Mouse (Mus musculus): Measurements from ENCODE around the gene Ctcf. TPM values are rescaled to one million over a fixed set of nuclear protein-coding genes. Genes with fewer than 3 reads are reported as not detected.

The Ctcf gene
- polyA plus RNA-seq, 1 experiment from 2014 or later, result 105 TPM

DNA sequence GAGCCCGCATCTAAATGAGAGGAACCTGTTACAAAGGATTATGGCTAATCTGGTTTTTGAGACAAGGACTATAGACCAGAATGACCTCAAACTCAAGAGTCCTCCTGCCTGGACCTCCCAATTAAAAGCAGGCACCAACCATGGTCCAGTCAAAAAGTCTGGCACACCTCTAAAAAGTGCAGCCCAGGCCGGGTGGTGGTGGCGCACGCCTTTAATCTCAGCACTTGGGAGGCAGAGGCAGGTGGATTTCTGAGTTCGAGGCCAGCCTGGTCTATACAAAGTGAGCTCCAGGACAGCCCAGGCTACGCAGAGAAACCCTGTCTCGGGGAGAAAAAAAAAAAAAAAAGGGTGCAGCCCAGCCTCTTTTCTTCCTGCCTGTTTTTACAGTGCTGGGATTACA lies 49.0 kb downstream of the Ctcf start:
- WGBS, result 81% methylated on average over 7 of the region's 7 CpGs
- no peak for ATAC-seq (ENCODE audit: low read depth)
- H3K4me2 ChIP-seq, result no peak overlapping the region

DNA sequence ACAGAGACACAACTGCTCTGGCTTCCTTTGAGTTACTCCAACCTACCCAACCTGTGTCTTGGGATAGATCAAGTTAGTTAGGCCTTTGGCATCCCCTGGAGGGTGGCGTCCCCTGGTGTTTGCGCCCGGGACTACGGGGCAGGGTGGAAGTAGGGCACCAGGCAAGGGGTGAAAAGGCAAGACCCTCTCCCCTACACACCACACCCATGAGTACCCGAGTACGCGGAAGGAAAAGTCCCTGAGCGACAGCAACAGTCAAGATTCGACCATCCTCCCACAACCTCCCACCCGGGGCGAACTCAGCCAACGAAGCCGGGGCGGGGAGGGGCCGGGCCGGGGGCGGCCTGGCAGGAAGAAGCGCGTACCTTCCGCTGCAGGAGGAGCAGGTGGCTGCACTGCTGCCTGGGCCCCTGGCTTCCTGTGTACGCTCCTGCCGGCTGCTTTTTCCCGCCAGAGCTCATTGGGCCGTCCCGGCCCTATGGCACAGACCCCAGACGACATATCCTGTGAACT lies 49.5 kb downstream of the Ctcf start, which contains the start of gene Carmil2:
Carmil2 (plus strand) TSS at position 479 of the 513 bp plus-strand sequence.
- Histone ChIP-seq H3K4me3 (no peak within 1 kb of the TSS), H3K27ac (replicated peaks) (no peak within 1 kb of the TSS), H3K4me1 (replicated peaks) (peaks cover 7% of the 10 kb centered on the region; the same call in 1 of the 2 replicates), H3K36me3 (peaks cover 37% of the 10 kb centered on the region), H3K4me2 (0 out of 2 replicates have a peak within 1 kb of the TSS, but pooled peaks have one; percentile 7), H3K9me3 (no peaks in the 10 kb centered on the region), H3K9ac (peak within 1 kb of the TSS; percentile 8; the same call in 1 of the 2 replicates), H3K27me3 (no peaks in the 10 kb centered on the region)
- peak; percentile 48 for ATAC-seq (ENCODE audit: low read depth)
- WGBS, result 16% methylated on average over 26 of the region's 26 CpGs

More for the DNA sequence above, 49.0 kb downstream of the Ctcf start:
- no peak overlapping the region for H3K9ac ChIP-seq
- H3K27ac ChIP-seq (replicated peaks), result no peak overlapping the region
- H3K4me3 ChIP-seq, result no peak overlapping the region
- no peaks in the 10 kb centered on the region for H3K27me3 ChIP-seq
- peaks cover 7% of the 10 kb centered on the region; the same call in 1 of the 2 replicates for H3K4me1 ChIP-seq (replicated peaks)
- peaks cover 43% of the 10 kb centered on the region for H3K36me3 ChIP-seq
- H3K9me3 ChIP-seq, result no peaks in the 10 kb centered on the region

GRCm38 (mm10) chr8:105686551-105686950 lies 50.2 kb downstream of the Ctcf start:
- Histone ChIP-seq H3K9ac (no peak overlapping the region), H3K36me3 (peaks cover 30% of the 10 kb centered on the region), H3K9me3 (no peaks in the 10 kb centered on the region), H3K27ac (replicated peaks) (no peak overlapping the region), H3K27me3 (no peaks in the 10 kb centered on the region), H3K4me2 (no peak overlapping the region), H3K4me3 (no peak overlapping the region), H3K4me1 (replicated peaks) (peaks cover 7% of the 10 kb centered on the region; the same call in 1 of the 2 replicates)
- ATAC-seq (ENCODE audit: low read depth), result no peak
- 65% methylated on average over 6 of the region's 6 CpGs for WGBS

DNA sequence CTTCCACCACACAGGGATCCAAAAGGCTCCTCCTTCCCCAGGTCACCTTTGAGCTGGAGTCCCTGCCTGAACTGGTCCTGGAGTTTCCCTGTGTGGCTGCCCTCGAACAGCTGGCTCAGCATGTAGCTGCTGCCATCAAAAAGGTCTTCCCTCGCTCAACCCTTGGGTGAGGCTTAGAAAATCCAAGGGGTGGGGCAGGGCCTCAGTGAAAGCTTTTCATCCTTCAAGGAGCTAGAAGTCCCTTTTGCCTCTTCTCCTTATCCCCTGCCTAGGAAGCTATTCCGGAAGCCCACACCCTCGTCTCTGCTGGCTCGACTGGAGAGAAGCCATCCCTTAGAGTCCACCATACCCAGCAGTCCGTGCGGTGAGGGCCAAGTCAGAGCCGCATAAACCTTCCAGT lies 51.1 kb downstream of the Ctcf start:
- 71% methylated on average over 8 of the region's 8 CpGs for WGBS
- no peaks in the 10 kb centered on the region for H3K9me3 ChIP-seq

DNA sequence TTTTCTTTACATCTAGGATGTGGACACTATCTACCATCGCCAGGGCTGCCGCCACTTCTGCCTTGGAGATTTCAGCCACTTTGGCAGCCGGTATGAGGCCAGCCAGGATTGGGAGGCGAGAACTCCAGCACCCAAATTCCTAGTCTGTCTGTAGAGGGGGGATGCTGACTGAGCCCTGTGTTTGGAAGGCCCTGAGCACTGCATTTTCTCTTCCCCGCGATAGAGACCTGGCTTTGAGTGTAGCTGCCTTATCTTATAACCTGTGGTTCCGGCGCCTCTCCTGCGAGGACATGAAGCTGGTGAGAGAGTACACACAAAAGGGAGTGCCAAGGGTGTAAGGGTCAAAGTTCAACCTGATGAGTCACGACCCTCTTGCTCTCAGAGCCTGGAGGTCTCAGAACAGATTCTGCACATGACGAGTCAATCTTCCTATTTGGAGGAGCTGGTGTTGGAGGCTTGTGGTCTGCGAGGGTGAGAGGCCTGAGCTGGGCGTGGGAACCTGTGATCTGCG lies 51.9 kb downstream of the Ctcf start:
- H3K9me3 ChIP-seq, result no peaks in the 10 kb centered on the region
- WGBS, result 75% methylated on average over 14 of the region's 14 CpGs
- peaks cover 17% of the 10 kb centered on the region for H3K36me3 ChIP-seq
- no peak for ATAC-seq (ENCODE audit: low read depth)
- H3K9ac ChIP-seq, result no peak overlapping the region
- no peaks in the 10 kb centered on the region for H3K27me3 ChIP-seq
- H3K4me3 ChIP-seq, result no peak overlapping the region
- H3K27ac ChIP-seq (replicated peaks), result no peak overlapping the region
- H3K4me1 ChIP-seq (replicated peaks), result peaks cover 7% of the 10 kb centered on the region; the same call in 1 of the 2 replicates
- H3K4me2 ChIP-seq, result no peak overlapping the region

More for the DNA sequence above, 51.1 kb downstream of the Ctcf start:
- H3K27ac ChIP-seq (replicated peaks), result no peak overlapping the region
- H3K27me3 ChIP-seq, result no peaks in the 10 kb centered on the region
- H3K36me3 ChIP-seq, result peaks cover 21% of the 10 kb centered on the region
- no peak for ATAC-seq (ENCODE audit: low read depth)
- no peak overlapping the region for H3K4me2 ChIP-seq
- no peak overlapping the region for H3K4me3 ChIP-seq
- H3K9ac ChIP-seq, result no peak overlapping the region
- peaks cover 7% of the 10 kb centered on the region; the same call in 1 of the 2 replicates for H3K4me1 ChIP-seq (replicated peaks)

DNA sequence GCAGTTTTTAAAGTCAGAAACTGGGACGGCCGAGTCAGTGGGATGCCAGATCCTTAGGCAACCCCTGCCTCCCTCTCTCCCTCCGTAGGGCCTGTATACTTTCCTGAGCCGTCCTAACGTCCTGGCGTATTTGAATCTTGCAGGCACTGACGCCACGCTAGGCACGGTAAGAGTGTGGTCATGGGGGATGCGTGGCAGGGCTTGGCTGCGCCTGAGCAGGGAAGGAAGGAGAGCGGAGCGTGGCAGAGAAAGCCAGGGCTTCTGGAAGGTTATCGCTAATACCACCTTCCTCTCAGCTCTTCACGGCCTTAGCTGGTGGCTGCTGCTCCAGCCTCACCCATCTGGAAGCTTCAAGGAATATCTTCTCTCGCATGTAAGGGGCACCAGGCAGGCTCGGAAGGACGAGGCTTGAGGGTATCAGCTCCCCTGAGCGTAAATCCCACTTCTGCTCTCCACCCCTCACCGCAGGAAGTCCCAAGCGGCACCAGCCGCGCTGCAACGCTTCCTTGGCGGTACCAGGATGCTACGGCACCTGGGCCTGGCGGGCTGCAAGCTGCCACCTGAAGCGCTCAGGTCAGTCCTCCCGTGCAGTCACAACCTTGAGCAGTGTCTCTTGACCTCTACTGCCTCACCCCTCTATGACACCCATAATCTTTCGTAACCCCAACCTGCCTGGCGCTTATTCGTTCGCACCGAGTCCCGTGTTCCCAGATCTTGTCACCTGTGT lies 53.1 kb downstream of the Ctcf start:
- no peak for ATAC-seq (ENCODE audit: low read depth)
- Histone ChIP-seq H3K27me3 (no peaks in the 10 kb centered on the region), H3K36me3 (peaks cover 5% of the 10 kb centered on the region; the same call in 1 of the 2 replicates)

DNA sequence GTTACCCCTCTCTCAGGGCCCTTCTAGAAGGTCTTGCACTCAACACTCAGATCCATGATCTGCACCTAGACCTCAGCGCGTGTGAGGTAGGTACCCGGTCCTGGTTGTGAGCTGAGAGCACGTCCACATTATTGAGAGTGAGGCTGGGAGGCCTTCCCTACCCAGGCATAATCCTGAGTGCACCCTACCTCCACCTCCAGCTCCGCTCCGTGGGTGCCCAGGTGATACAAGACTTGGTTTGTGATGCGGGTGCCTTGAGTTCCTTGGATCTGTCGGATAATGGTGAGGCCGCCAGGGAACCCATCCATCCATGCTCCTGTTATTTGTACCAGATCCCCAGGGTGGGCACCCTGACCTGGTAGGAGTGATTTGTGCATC lies 53.6 kb downstream of the Ctcf start:
- Histone ChIP-seq H3K4me1 (replicated peaks) (peaks cover 20% of the 10 kb centered on the region), H3K9ac (no peak overlapping the region), H3K36me3 (0 out of 2 replicates have a peak, but pooled peaks cover 4% of the 10 kb centered on the region), H3K27ac (replicated peaks) (no peak overlapping the region), H3K27me3 (no peaks in the 10 kb centered on the region), H3K4me3 (no peak overlapping the region), H3K4me2 (no peak overlapping the region), H3K9me3 (no peaks in the 10 kb centered on the region)
- ATAC-seq (ENCODE audit: low read depth), result no peak
- 88% methylated on average over 9 of the region's 9 CpGs for WGBS

More for the DNA sequence above, 53.1 kb downstream of the Ctcf start:
- Histone ChIP-seq H3K9me3 (no peaks in the 10 kb centered on the region), H3K27ac (replicated peaks) (no peak overlapping the region), H3K4me2 (no peak overlapping the region), H3K4me1 (replicated peaks) (peaks cover 15% of the 10 kb centered on the region), H3K9ac (no peak overlapping the region), H3K4me3 (no peak overlapping the region)
- 67% methylated on average over 35 of the region's 35 CpGs for WGBS

GRCm38 (mm10) chr8:105690978-105691377 lies 54.6 kb downstream of the Ctcf start:
- Histone ChIP-seq H3K4me3 (no peak overlapping the region), H3K27ac (replicated peaks) (no peak overlapping the region), H3K4me1 (replicated peaks) (peaks cover 25% of the 10 kb centered on the region), H3K36me3 (peaks cover 12% of the 10 kb centered on the region), H3K9me3 (no peaks in the 10 kb centered on the region), H3K27me3 (no peaks in the 10 kb centered on the region), H3K9ac (no peak overlapping the region), H3K4me2 (no peak overlapping the region)
- 87% methylated on average over 14 of the region's 14 CpGs for WGBS
- ATAC-seq (ENCODE audit: low read depth), result no peak

GRCm38 (mm10) chr8:105692449-105693182 lies 56.2 kb downstream of the Ctcf start:
- 92% methylated on average over 11 of the region's 11 CpGs for WGBS
- Histone ChIP-seq H3K27ac (replicated peaks) (no peak overlapping the region), H3K36me3 (peaks cover 28% of the 10 kb centered on the region), H3K27me3 (no peaks in the 10 kb centered on the region), H3K9me3 (no peaks in the 10 kb centered on the region), H3K9ac (no peak overlapping the region), H3K4me2 (no peak overlapping the region), H3K4me1 (replicated peaks) (peaks cover 21% of the 10 kb centered on the region), H3K4me3 (no peak overlapping the region)
- no peak for ATAC-seq (ENCODE audit: low read depth)

DNA sequence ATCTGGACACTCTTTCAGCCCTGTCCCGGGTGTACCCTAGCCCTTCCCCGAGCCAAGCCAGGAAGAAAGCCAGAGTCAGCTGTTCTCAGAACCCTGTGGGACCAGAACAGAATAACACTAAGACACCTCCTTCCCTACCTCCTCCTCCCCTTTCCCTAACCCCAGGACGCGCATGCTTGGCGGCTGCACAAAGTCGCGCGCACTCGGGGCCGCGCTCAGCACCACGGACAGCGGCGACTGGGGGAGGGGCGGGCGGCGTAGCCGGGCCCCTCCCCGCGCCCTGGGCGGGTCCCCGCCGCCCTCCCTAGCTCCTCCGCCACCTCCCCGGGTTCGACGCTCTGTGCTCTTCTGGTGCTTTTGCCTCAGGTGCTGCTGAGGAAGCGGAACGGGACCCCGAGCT lies 57.3 kb downstream of the Ctcf start:
- ATAC-seq (ENCODE audit: low read depth), result peak; percentile 75
- 2% methylated on average over 21 of the region's 30 CpGs for WGBS

GRCm38 (mm10) chr8:105694051-105694799 lies 57.9 kb downstream of the Ctcf start:
- peak overlapping the region; percentile 89 for H3K9ac ChIP-seq
- peak; percentile 49 for ATAC-seq (ENCODE audit: low read depth)
- 6% methylated on average over 40 of the region's 40 CpGs for WGBS

More for the DNA sequence above, 57.3 kb downstream of the Ctcf start:
- H3K4me3 ChIP-seq, result peak overlapping the region; percentile 69
- peaks cover 38% of the 10 kb centered on the region for H3K36me3 ChIP-seq
- peak overlapping the region; percentile 89 for H3K9ac ChIP-seq
- H3K4me2 ChIP-seq, result peak overlapping the region; percentile 82
- peaks cover 21% of the 10 kb centered on the region for H3K4me1 ChIP-seq (replicated peaks)
- H3K27ac ChIP-seq (replicated peaks), result peak overlapping the region; percentile 92
- no peaks in the 10 kb centered on the region for H3K27me3 ChIP-seq
- no peaks in the 10 kb centered on the region for H3K9me3 ChIP-seq

More at GRCm38 (mm10) chr8:105694051-105694799, 57.9 kb downstream of the Ctcf start:
- H3K4me1 ChIP-seq (replicated peaks), result peaks cover 21% of the 10 kb centered on the region
- H3K9me3 ChIP-seq, result no peaks in the 10 kb centered on the region
- H3K27me3 ChIP-seq, result no peaks in the 10 kb centered on the region
- H3K36me3 ChIP-seq, result peaks cover 41% of the 10 kb centered on the region
- peak overlapping the region; percentile 69 for H3K4me3 ChIP-seq
- H3K4me2 ChIP-seq, result peak overlapping the region; percentile 82
- peak overlapping the region; percentile 92 for H3K27ac ChIP-seq (replicated peaks)
